Comparison of ENCODE assay signal across 7 mouse cellular contexts in the genomic region with DNA sequence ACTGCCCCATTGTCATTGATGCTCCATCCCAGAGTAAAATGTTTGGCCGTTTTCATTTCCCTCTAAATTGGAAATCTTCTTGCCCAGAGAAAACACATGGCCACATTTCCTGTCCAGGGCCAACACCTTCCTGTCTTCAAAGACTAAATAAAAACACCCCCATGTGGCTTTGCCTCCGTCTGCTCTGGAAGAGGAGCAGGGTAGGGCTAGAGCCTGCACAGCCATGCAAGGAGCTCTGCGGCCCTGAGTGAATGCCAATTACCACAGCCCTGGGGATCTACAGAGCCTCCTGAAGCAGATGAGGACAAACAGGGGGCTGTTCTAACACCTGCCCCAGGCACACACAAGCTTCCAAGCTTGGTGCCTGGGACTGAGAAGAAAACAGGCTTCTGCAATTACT. TPM values are rescaled to one million over a fixed set of nuclear protein-coding genes. Genes with fewer than 3 reads are reported as not detected.
DNase-seq lines count a peak whose midpoint lies in the region; ATAC-seq and TF ChIP-seq lines count a peak whose summit lies in the region.

No protein-coding gene starts in this region.

- ATAC-seq in intestine, embryonic 15.5 days = no peak
- ATAC-seq in intestine, postnatal 0 days = no peak
- no peak for ATAC-seq in limb, embryonic 11.5 days (ENCODE audit: insufficient number of reproducible peaks, low FRiP score, low TSS enrichment, low read depth)

- H3K4me1 ChIP-seq in intestine, embryonic 15.5 days (replicated peaks) = peaks cover 84% of the 10 kb centered on the region
- H3K4me1 ChIP-seq in intestine, postnatal 0 days (replicated peaks; ENCODE audit: control insufficient read depth, insufficient read depth, low read length) = peaks cover 16% of the 10 kb centered on the region
- peaks cover 30% of the 10 kb centered on the region for H3K4me1 ChIP-seq in ES-Bruce4 (ENCODE audit: control insufficient read depth, insufficient read depth, low read length)
- peaks cover 73% of the 10 kb centered on the region for H3K4me1 ChIP-seq in brown adipose tissue, adult 24 weeks (ENCODE audit: control insufficient read depth, insufficient read depth, insufficient read length, low read length)
- peaks cover 82% of the 10 kb centered on the region for H3K4me1 ChIP-seq in limb, embryonic 11.5 days (ENCODE audit: control insufficient read depth, insufficient read depth, low read length)

- H3K27ac ChIP-seq in intestine, embryonic 15.5 days = peak overlapping the region; percentile 60; the same call in 1 of the 2 replicates
- no peak overlapping the region for H3K27ac ChIP-seq in intestine, postnatal 0 days (ENCODE audit: low read depth, low read length)
- peak overlapping the region; percentile 57 for H3K27ac ChIP-seq in ES-Bruce4 (ENCODE audit: insufficient read depth, low read length)
- 0 out of 2 replicates have a peak overlapping the region, but pooled peaks have one; percentile 20 for H3K27ac ChIP-seq in brown adipose tissue, adult 24 weeks (replicated peaks; ENCODE audit: low read depth, low read length)
- peak overlapping the region; percentile 62; the same call in 1 of the 2 replicates for H3K27ac ChIP-seq in limb, embryonic 11.5 days (replicated peaks; ENCODE audit: low read depth, low read length)

- no peak overlapping the region for H3K4me3 ChIP-seq in intestine, embryonic 15.5 days (replicated peaks)
- H3K4me3 ChIP-seq in intestine, postnatal 0 days (ENCODE audit: low read depth, low read length) = no peak overlapping the region
- H3K4me3 ChIP-seq in ES-Bruce4 (ENCODE audit: low read depth, low read length) = no peak overlapping the region
- no peak overlapping the region for H3K4me3 ChIP-seq in brown adipose tissue, adult 24 weeks (ENCODE audit: insufficient read depth, low read depth, low read length)
- no peak overlapping the region for H3K4me3 ChIP-seq in limb, embryonic 11.5 days (ENCODE audit: low read depth, low read length)

- TF ChIP-seq EP300 in ES-Bruce4 (IDR thresholded peaks at IDR 0.05; ENCODE audit: insufficient read depth, low read depth, low read length) = no peak

- no peak for DNase-seq in limb, embryonic 11.5 days (ENCODE audit: low spot score)
- DNase-seq in right cerebral cortex, postnatal 10 days (ENCODE audit: low spot score in 2 of 2) = no peak
- DNase-seq in frontal cortex, adult 2 months (ENCODE audit: extremely low spot score in 1 of 2, low spot score in 1 of 2) = no peak

- H3K36me3 ChIP-seq in intestine, embryonic 15.5 days = no peaks in the 10 kb centered on the region
- H3K36me3 ChIP-seq in intestine, postnatal 0 days (ENCODE audit: control insufficient read depth, insufficient read depth) = no peaks in the 10 kb centered on the region; the same call in 1 of the 2 replicates
- no peaks in the 10 kb centered on the region for H3K36me3 ChIP-seq in ES-Bruce4 (ENCODE audit: control insufficient read depth, insufficient read depth, low read length, poor library complexity, severe bottlenecking)
- 0 out of 2 replicates have a peak, but pooled peaks cover 2% of the 10 kb centered on the region for H3K36me3 ChIP-seq in limb, embryonic 11.5 days (ENCODE audit: control insufficient read depth, insufficient read depth, low read length)

- no peak for TF ChIP-seq POLR2A in ES-Bruce4 (IDR thresholded peaks at IDR 0.05; ENCODE audit: insufficient read depth, low read length)

- no peaks in the 10 kb centered on the region for H3K27me3 ChIP-seq in intestine, embryonic 15.5 days (replicated peaks)
- no peaks in the 10 kb centered on the region for H3K27me3 ChIP-seq in intestine, postnatal 0 days (replicated peaks; ENCODE audit: control insufficient read depth, insufficient read depth, low read length)
- H3K27me3 ChIP-seq in ES-Bruce4 (ENCODE audit: control insufficient read depth, insufficient read depth, low read length, poor library complexity, severe bottlenecking) = no peaks in the 10 kb centered on the region
- H3K27me3 ChIP-seq in limb, embryonic 11.5 days (ENCODE audit: control insufficient read depth, insufficient read depth, low read length) = no peaks in the 10 kb centered on the region

- no peak overlapping the region for H3K4me2 ChIP-seq in intestine, embryonic 15.5 days (replicated peaks)
- H3K4me2 ChIP-seq in intestine, postnatal 0 days (replicated peaks; ENCODE audit: low read depth) = no peak overlapping the region
- H3K4me2 ChIP-seq in limb, embryonic 11.5 days (ENCODE audit: low read depth, severe bottlenecking) = no peak overlapping the region

- no peak overlapping the region for H3K9ac ChIP-seq in intestine, embryonic 15.5 days
- no peak overlapping the region for H3K9ac ChIP-seq in intestine, postnatal 0 days (ENCODE audit: low read depth, low read length)
- H3K9ac ChIP-seq in ES-Bruce4 (ENCODE audit: low read depth, poor library complexity, severe bottlenecking) = no peak overlapping the region
- H3K9ac ChIP-seq in limb, embryonic 11.5 days (ENCODE audit: low read length) = no peak overlapping the region

- 48% methylated on average over 3 of the region's 3 CpGs for WGBS in intestine, embryonic 15.5 days
- WGBS in intestine, postnatal 0 days = 61% methylated on average over 3 of the region's 3 CpGs
- 23% methylated on average over 3 of the region's 3 CpGs for WGBS in limb, embryonic 11.5 days

- H3K9me3 ChIP-seq in intestine, embryonic 15.5 days = no peaks in the 10 kb centered on the region
- H3K9me3 ChIP-seq in intestine, postnatal 0 days (ENCODE audit: control insufficient read depth) = no peaks in the 10 kb centered on the region
- H3K9me3 ChIP-seq in ES-Bruce4 (replicated peaks; ENCODE audit: control insufficient read depth, insufficient read depth, low read length, poor library complexity, severe bottlenecking) = no peaks in the 10 kb centered on the region
- H3K9me3 ChIP-seq in limb, embryonic 11.5 days (ENCODE audit: control insufficient read depth, low read length) = no peaks in the 10 kb centered on the region

- TF ChIP-seq CTCF in intestine, postnatal 0 days (IDR thresholded peaks at IDR 0.05; ENCODE audit: low read depth) = no peak
- TF ChIP-seq CTCF in ES-Bruce4 (IDR thresholded peaks at IDR 0.05; ENCODE audit: low read depth, low read length) = no peak

RNA-seq across cellular contexts. Expression of a gene that starts 46.2 kb away (rescaled TPM):
- 13.3 and 13.8 TPM in 2 replicates for polyA plus RNA-seq in intestine, embryonic 15.5 days (2015; fragmentation: Nextera tagmentation; extraction: Ambion mirVana)
- 13.3 and 14.0 TPM in 2 replicates for polyA plus RNA-seq in intestine, postnatal 0 days (2015; fragmentation: Nextera tagmentation; extraction: Ambion mirVana)
- polyA plus RNA-seq in ES-Bruce4 (2011; ENCODE audit: insufficient read depth, insufficient read length, low read depth, missing spikeins) = 63.5 and 67.2 TPM in 2 replicates
- polyA plus RNA-seq in brown adipose tissue, adult 24 weeks (2012; ENCODE audit: insufficient read depth, insufficient read length, missing spikeins) = 18.9 and 20.2 TPM in 2 replicates
- polyA plus RNA-seq in limb, embryonic 11.5 days (2014; fragmentation: Nextera tagmentation; extraction: Ambion mirVana) = 17.7 and 17.8 TPM in 2 replicates
- polyA plus RNA-seq in frontal cortex, adult 2 months (2012; rRNA removed) = 76.4 and 78.3 TPM in 2 replicates
